Mouse (Mus musculus) heart, embryonic 11.5 days (tissue): Measurements from ENCODE around the gene Prickle4. TPM values are rescaled to one million over a fixed set of nuclear protein-coding genes. Genes with fewer than 3 reads are reported as not detected.
"Not testable (repeated sequence)": the region's sequence is repeated elsewhere in the genome, so short reads cannot be mapped to it uniquely, and the experiment has no call there.

Experiments used
- ATAC-seq: fragments of 200-750 bp; cut with Nextera tagmentation; replicated peaks from 2 replicates; pipeline ENCODE4 v1.8.0; 2017; ENCODE audit warnings: moderate library complexity; ENCODE audit not compliant: insufficient number of reproducible peaks, low FRiP score, low TSS enrichment
- H3K27ac ChIP-seq: fragments of 300-500 bp; sonication (generic); 2 replicates; pipeline ENCODE4 v1.5.1; 2014; ENCODE audit warnings: mild to moderate bottlenecking, low read depth, low read length
- H3K27me3 ChIP-seq: fragments of 300-500 bp; sonication (generic); 2 replicates; pipeline ENCODE4 v1.6.1; 2014; ENCODE audit warnings: mild to moderate bottlenecking, low read length, mixed read lengths; ENCODE audit not compliant: control insufficient read depth, insufficient read depth
- H3K36me3 ChIP-seq: fragments of 300-500 bp; sonication (generic); 2 replicates; pipeline ENCODE4 v1.6.1; 2014; ENCODE audit warnings: mild to moderate bottlenecking, low read length, moderate library complexity, mixed read lengths; ENCODE audit not compliant: control insufficient read depth, insufficient read depth
- H3K4me1 ChIP-seq: fragments of 300-500 bp; sonication (generic); 2 replicates; pipeline ENCODE4 v1.6.1; 2014; ENCODE audit warnings: low read length; ENCODE audit not compliant: control insufficient read depth, insufficient read depth
- H3K4me2 ChIP-seq: fragments of 300-500 bp; sonication (generic); 2 replicates; pipeline ENCODE4 v1.6.1; 2014; ENCODE audit warnings: mild to moderate bottlenecking, moderate library complexity
- H3K4me3 ChIP-seq: fragments of 300-500 bp; sonication (generic); 2 replicates; pipeline ENCODE4 v1.5.1; 2014; ENCODE audit warnings: low read depth, low read length
- H3K9ac ChIP-seq: fragments of 300-500 bp; sonication (generic); 2 replicates; pipeline ENCODE4 v1.6.1; 2014; ENCODE audit warnings: mild to moderate bottlenecking, low read depth, low read length, moderate library complexity
- H3K9me3 ChIP-seq: fragments of 300-500 bp; sonication (generic); replicated peaks from 2 replicates; pipeline ENCODE4 v1.6.1; 2016; ENCODE audit warnings: low read length; ENCODE audit not compliant: control insufficient read depth
- WGBS: fragments of 180-500 bp; shearing (Covaris S2); extraction: QIAGEN DNeasy Blood & Tissue Kit; methylation state at CpG from one replicate; pipeline ENCODE4 v1.1.7; 2014; ENCODE audit not compliant: insufficient replicate concordance; 5-methylcytosine and 5-hydroxymethylcytosine counted together
- polyA plus RNA-seq: library from polyadenylated mRNA; unstranded; fragments of >200 nt; fragmentation: Nextera tagmentation; extraction: Ambion mirVana; gene quantifications from 2 replicates; pipeline ENCODE4 v1.2.1, GENCODE M21; 2014

Gene Prickle4
- polyA plus RNA-seq, 1 experiment from 2014 or later = 0.39 TPM

DNA sequence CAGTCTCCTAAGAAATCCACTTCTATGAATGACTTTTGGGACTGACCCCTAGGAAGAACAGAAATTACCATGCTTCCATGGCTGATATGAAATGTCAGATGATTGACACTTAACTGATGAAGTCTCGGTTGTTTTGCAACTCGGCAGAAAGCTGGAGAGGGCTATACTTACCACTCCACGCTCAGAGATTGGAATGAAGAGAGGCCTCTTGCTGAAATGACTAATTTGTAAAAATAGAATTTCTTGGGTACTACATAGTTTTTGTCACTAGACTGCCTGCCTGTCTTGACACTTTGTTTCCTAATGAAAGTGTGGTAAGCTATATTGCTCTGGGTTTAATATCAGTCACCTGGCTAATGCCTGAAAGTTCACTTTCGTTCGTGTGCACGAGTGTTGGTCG, 30.1 kb downstream of the Prickle4 start:
- H3K4me1 ChIP-seq = no peaks in the 10 kb centered on the region
- H3K9me3 ChIP-seq = no peaks in the 10 kb centered on the region
- H3K27me3 ChIP-seq = no peaks in the 10 kb centered on the region
- no peak overlapping the region for H3K27ac ChIP-seq
- H3K4me3 ChIP-seq = no peak overlapping the region
- no peak for ATAC-seq
- H3K4me2 ChIP-seq = no peak overlapping the region
- H3K9ac ChIP-seq = no peak overlapping the region
- 81% methylated on average over 7 of the region's 7 CpGs for WGBS
- H3K36me3 ChIP-seq = no peaks in the 10 kb centered on the region; the same call in 1 of the 2 replicates

DNA sequence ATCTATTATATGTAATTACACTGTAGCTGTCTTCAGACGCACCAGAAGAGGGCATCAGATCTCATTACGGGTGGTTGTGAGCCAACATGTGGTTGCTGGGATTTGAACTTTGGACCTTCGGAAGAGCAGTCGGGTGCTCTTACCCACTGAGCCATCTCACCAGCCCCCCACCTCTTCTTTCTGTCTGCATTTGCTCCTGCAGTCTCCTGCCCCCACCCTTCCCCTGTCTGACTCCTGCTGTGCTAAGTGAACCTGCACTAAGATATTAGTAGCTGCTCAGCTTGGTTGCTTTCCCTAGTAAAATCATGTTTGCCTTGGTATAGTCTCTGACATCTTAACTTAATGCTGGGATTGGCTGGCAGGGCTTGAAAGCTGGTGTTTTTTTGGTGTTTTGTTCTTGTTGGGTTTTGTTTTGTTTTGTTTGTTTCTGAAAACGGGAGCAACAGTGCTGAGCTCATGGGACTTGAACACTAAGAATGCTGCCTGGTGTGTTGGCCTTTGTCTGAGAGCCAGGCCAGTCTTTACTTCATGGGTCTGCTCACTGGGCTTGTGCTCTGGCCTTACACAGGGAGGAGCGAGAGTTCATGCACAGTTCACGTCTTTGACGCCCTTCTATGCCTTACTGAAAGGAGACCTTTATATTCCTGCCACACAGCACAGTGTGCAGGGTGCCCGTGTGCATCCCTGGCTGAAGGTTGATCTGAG, 31.4 kb downstream of the Prickle4 start:
- no peak overlapping the region for H3K27ac ChIP-seq
- no peaks in the 10 kb centered on the region; the same call in 1 of the 2 replicates for H3K36me3 ChIP-seq
- 68% methylated on average over 9 of the region's 9 CpGs for WGBS
- H3K27me3 ChIP-seq = no peaks in the 10 kb centered on the region
- no peak overlapping the region for H3K9ac ChIP-seq
- no peaks in the 10 kb centered on the region for H3K4me1 ChIP-seq
- H3K4me2 ChIP-seq = no peak overlapping the region
- H3K9me3 ChIP-seq = no peaks in the 10 kb centered on the region
- H3K4me3 ChIP-seq = no peak overlapping the region
- ATAC-seq = no peak

- Histone ChIP-seq H3K4me3 (no peak overlapping the region), H3K9ac (no peak overlapping the region), H3K4me1 (no peaks in the 10 kb centered on the region), H3K27me3 (no peaks in the 10 kb centered on the region), H3K4me2 (no peak overlapping the region), H3K9me3 (no peaks in the 10 kb centered on the region), H3K36me3 (no peaks in the 10 kb centered on the region), H3K27ac (no peak overlapping the region)
- WGBS = 78% methylated on average over 3 of the region's 3 CpGs
- ATAC-seq = no peak
Observed at GRCm38 (mm10) chr17:47658741-47659243, 35.7 kb downstream of the Prickle4 start.

DNA sequence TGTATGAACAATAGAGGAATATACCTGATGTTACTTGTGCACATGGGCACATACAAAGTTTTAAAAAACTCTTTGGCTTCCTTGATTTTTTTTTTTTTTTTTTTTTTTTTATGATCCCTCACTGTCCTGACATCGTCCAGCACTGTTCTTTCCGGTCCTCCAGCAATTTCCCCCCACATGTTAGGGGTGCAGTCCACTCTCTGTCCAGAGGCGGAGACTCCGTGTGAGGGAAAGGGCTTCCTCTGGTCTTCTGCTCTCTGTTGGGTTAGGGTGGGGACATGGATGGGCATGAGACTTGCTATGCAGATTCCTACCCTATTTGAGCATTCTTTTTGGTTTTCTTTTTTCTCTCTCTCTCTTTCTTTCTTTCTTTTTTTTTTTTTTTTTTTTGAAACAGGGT, 36.6 kb downstream of the Prickle4 start:
- no peaks in the 10 kb centered on the region for H3K4me1 ChIP-seq
- 83% methylated on average over 4 of the region's 4 CpGs for WGBS
- no peak overlapping the region for H3K27ac ChIP-seq
- no peaks in the 10 kb centered on the region for H3K9me3 ChIP-seq
- ATAC-seq = no peak
- H3K36me3 ChIP-seq = no peaks in the 10 kb centered on the region
- H3K4me3 ChIP-seq = no peak overlapping the region
- no peak overlapping the region for H3K4me2 ChIP-seq
- H3K27me3 ChIP-seq = no peaks in the 10 kb centered on the region
- no peak overlapping the region for H3K9ac ChIP-seq

DNA sequence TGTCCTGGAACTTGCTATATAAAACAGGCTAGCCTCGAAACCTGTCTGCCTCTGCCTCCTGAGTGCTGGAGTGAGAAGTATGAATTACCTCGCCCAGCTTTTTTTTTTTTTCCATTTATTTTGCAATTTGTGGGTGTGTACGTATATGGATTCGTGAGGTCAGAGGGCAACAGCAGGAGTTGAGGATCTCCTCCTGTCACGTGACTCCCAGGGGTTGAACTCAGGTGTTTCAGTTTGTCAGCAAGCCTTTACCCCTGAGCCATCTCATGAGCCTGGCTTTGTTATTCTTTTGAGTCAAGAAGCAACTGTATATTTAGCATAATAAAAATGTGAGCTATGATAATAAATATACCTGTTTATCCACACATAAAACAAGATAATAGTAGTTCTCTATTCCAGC, 38.8 kb downstream of the Prickle4 start:
- no peak overlapping the region for H3K4me2 ChIP-seq
- H3K4me1 ChIP-seq = no peaks in the 10 kb centered on the region
- no peak overlapping the region for H3K27ac ChIP-seq
- no peak overlapping the region for H3K4me3 ChIP-seq
- H3K9me3 ChIP-seq = no peaks in the 10 kb centered on the region
- 81% methylated on average over 5 of the region's 5 CpGs for WGBS
- ATAC-seq = no peak
- H3K9ac ChIP-seq = no peak overlapping the region
- H3K36me3 ChIP-seq = no peaks in the 10 kb centered on the region
- H3K27me3 ChIP-seq = no peaks in the 10 kb centered on the region

DNA sequence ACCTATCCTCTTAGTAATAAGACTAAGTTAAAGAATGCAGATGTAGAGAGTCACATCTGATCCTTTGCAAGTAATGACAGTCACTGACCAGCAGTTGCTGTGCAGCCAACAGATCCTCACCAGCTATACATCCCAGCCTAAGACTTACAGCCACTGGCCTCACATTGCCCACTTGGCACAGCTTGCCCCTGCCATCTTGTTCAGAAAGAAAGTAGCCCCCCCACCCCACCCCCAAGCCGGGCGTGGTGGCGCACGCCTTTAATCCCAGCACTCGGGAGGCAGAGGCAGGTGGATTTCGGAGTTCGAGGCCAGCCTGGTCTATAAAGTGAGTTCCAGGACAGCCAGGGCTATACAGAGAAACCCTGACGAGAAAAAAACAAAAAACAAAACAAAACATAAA, 40.2 kb downstream of the Prickle4 start:
- not testable (repeated sequence) for H3K27ac ChIP-seq, H3K9ac ChIP-seq, H3K9me3 ChIP-seq, H3K4me3 ChIP-seq, H3K4me2 ChIP-seq, H3K27me3 ChIP-seq, ATAC-seq, H3K4me1 ChIP-seq, H3K36me3 ChIP-seq
- WGBS = 92% methylated on average over 8 of the region's 8 CpGs

- no peaks in the 10 kb centered on the region for H3K9me3 ChIP-seq
- no peak overlapping the region for H3K4me2 ChIP-seq
- no peaks in the 10 kb centered on the region for H3K27me3 ChIP-seq
- H3K27ac ChIP-seq = no peak overlapping the region
- H3K9ac ChIP-seq = no peak overlapping the region
- no peaks in the 10 kb centered on the region for H3K36me3 ChIP-seq
- ATAC-seq = no peak
- WGBS = 81% methylated on average over 2 of the region's 2 CpGs
- no peak overlapping the region for H3K4me3 ChIP-seq
- H3K4me1 ChIP-seq = no peaks in the 10 kb centered on the region
Observed at GRCm38 (mm10) chr17:47651953-47652352, 42.6 kb downstream of the Prickle4 start.

DNA sequence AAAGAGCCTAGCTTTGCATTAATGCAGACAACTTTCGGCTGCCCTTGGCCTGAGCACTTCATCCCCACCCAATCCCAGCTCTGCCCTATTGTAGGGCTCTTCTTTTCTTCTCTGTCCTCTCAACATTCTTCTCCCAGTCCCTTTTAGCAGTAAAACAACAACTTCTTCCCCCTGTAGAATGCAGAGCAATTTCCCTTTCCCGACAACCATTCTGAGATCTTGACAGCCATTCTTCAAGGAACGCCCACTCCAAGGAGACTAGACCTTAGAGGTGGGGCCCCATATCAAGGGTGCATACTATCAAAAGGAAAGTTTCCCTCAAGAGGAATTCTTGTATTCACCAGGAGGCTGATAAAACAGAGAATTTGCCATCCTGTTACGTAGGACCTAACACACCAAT, 45.6 kb downstream of the Prickle4 start:
- Histone ChIP-seq H3K27ac (no peak overlapping the region), H3K9ac (no peak overlapping the region), H3K27me3 (no peaks in the 10 kb centered on the region), H3K4me1 (no peaks in the 10 kb centered on the region), H3K4me2 (no peak overlapping the region), H3K4me3 (no peak overlapping the region), H3K36me3 (no peaks in the 10 kb centered on the region), H3K9me3 (no peaks in the 10 kb centered on the region)
- 58% methylated on average over 4 of the region's 4 CpGs for WGBS
- ATAC-seq = no peak

DNA sequence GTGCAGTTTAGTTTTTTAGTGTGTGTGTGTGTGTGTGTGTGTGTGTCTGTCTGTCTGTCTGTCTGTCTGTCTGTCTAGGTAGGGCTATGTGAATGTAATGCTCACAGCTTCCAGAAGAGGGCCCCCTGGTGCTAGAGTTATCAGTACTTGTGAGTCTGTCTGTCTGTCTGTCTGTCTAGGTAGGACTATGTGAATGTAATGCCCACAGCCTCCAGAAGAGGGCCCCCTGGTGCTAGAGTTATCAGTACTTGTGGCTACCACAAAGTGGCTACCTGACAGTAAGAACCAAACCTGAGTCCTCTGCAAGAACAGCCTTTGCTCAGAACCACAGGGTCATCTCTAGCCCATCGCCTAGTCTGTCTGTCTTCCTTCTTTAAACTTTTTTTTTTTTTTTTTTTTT, 47.9 kb downstream of the Prickle4 start:
- ATAC-seq = no peak
- no peak overlapping the region for H3K27ac ChIP-seq
- H3K4me2 ChIP-seq = no peak overlapping the region
- no peak overlapping the region for H3K9ac ChIP-seq
- 83% methylated on average over 1 of the region's 1 CpGs for WGBS
- H3K36me3 ChIP-seq = no peaks in the 10 kb centered on the region
- no peaks in the 10 kb centered on the region for H3K4me1 ChIP-seq
- H3K4me3 ChIP-seq = no peak overlapping the region
- H3K9me3 ChIP-seq = no peaks in the 10 kb centered on the region
- H3K27me3 ChIP-seq = no peaks in the 10 kb centered on the region
